Mouse (Mus musculus) ES-Bruce4 (cell line): Measurements from ENCODE around the gene Gnat1.
"Not testable (repeated sequence)": the region's sequence is repeated elsewhere in the genome, so short reads cannot be mapped to it uniquely, and the experiment has no call there.

ENCODE experiments used
- EP300 ChIP-seq: IDR thresholded peaks from 2 replicates; pipeline ENCODE4 v1.6.1; 2011; ENCODE audit warnings: low read depth, low read length; ENCODE audit not compliant: insufficient read depth
- POLR2A ChIP-seq: IDR thresholded peaks from one replicate; pipeline ENCODE4 v1.8.1; 2011; ENCODE audit warnings: low read length; ENCODE audit not compliant: insufficient read depth

DNA sequence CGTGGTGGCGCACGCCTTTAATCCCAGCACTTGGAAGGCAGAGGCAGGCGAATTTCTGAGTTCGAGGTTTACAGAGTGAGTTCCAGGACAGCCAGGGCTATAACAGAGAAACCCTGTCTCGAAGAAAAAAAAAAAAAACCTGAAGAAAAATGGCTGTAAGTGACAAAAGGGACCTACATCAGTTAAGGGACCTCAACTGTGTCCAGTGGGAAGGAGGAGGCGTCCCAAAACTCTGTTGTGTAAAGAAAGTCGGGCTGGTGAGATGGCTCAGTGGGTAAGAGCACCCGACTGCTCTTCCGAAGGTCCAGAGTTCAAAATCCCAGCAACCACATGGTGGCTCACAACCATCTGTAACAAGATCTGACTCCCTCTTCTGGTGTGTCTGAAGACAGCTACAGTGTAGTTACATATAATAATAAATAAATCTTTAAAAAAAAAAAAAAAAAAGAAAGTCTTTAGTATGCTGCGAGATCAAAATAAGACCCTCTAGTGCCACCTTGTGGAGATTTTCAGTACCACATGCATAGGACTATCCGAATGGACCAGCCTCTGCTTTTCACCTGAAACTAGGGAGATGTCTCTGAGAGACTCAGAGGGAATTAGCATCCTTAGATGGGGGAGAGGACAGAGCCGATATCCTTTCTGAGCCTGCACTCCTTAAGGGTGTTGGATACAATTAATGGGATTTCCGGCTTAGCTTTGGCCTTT is 1.5 kb downstream of the Gnat1 start:
- not testable (repeated sequence) for TF ChIP-seq EP300, POLR2A
